Mouse (Mus musculus): Measurements from ENCODE around the gene Dll4. TPM values are rescaled to one million over a fixed set of nuclear protein-coding genes. Genes with fewer than 3 reads are reported as not detected.

Dll4 gene
- polyA plus RNA-seq, 1 experiment from 2014 or later, result 14.1 TPM

GRCm38 (mm10) chr2:119320571-119320970 is 5.0 kb upstream of the Dll4 start:
- Histone ChIP-seq H3K4me2 (ENCODE audit: low read depth, low read length) (no peak overlapping the region), H3K4me3 (ENCODE audit: low read length) (no peak overlapping the region), H3K27ac (ENCODE audit: low read length) (no peak overlapping the region), H3K9me3 (replicated peaks; ENCODE audit: control insufficient read depth, low read length) (no peaks in the 10 kb centered on the region; the same call in 1 of the 2 replicates), H3K36me3 (ENCODE audit: control insufficient read depth, insufficient read depth) (no peaks in the 10 kb centered on the region), H3K27me3 (ENCODE audit: control insufficient read depth, insufficient read depth, low read length) (peaks cover 52% of the 10 kb centered on the region), H3K4me1 (ENCODE audit: control insufficient read depth, insufficient read depth, low read length) (peaks cover 34% of the 10 kb centered on the region), H3K9ac (ENCODE audit: low read length) (no peak overlapping the region)
- no peak for ATAC-seq (replicated peaks; ENCODE audit: extremely low read depth, insufficient read depth, low FRiP score)
- 41% methylated on average over 8 of the region's 8 CpGs for WGBS

- Histone ChIP-seq H3K4me1 (ENCODE audit: control insufficient read depth, insufficient read depth, low read length) (peaks cover 34% of the 10 kb centered on the region), H3K4me3 (ENCODE audit: low read length) (peak overlapping the region; percentile 51), H3K27ac (ENCODE audit: low read length) (0 out of 2 replicates have a peak overlapping the region, but pooled peaks have one; percentile 15), H3K9ac (ENCODE audit: low read length) (peak overlapping the region; percentile 57), H3K9me3 (replicated peaks; ENCODE audit: control insufficient read depth, low read length) (no peaks in the 10 kb centered on the region), H3K36me3 (ENCODE audit: control insufficient read depth, insufficient read depth) (no peaks in the 10 kb centered on the region), H3K4me2 (ENCODE audit: low read depth, low read length) (peak overlapping the region; percentile 74), H3K27me3 (ENCODE audit: control insufficient read depth, insufficient read depth, low read length) (peaks cover 56% of the 10 kb centered on the region)
- no peak for ATAC-seq (replicated peaks; ENCODE audit: extremely low read depth, insufficient read depth, low FRiP score)
- WGBS, result 7% methylated on average over 48 of the region's 48 CpGs
These were observed 3.6 kb upstream of the Dll4 start for GRCm38 (mm10) chr2:119321771-119322586.

GRCm38 (mm10) chr2:119322587-119323300 is 2.8 kb upstream of the Dll4 start:
- peak overlapping the region; percentile 57 for H3K9ac ChIP-seq (ENCODE audit: low read length)
- peak overlapping the region; percentile 51 for H3K4me3 ChIP-seq (ENCODE audit: low read length)
- H3K36me3 ChIP-seq (ENCODE audit: control insufficient read depth, insufficient read depth), result no peaks in the 10 kb centered on the region
- peak overlapping the region; percentile 74 for H3K4me2 ChIP-seq (ENCODE audit: low read depth, low read length)
- 0 out of 2 replicates have a peak overlapping the region, but pooled peaks have one; percentile 18 for H3K27ac ChIP-seq (ENCODE audit: low read length)
- no peaks in the 10 kb centered on the region for H3K9me3 ChIP-seq (replicated peaks; ENCODE audit: control insufficient read depth, low read length)
- 14% methylated on average over 39 of the region's 39 CpGs for WGBS
- H3K4me1 ChIP-seq (ENCODE audit: control insufficient read depth, insufficient read depth, low read length), result peaks cover 34% of the 10 kb centered on the region
- peaks cover 62% of the 10 kb centered on the region for H3K27me3 ChIP-seq (ENCODE audit: control insufficient read depth, insufficient read depth, low read length)
- peak; percentile 23; the same call in 1 of the 2 replicates for ATAC-seq (replicated peaks; ENCODE audit: extremely low read depth, insufficient read depth, low FRiP score)

- Histone ChIP-seq H3K4me2 (ENCODE audit: low read depth, low read length) (peak overlapping the region; percentile 85), H3K9me3 (replicated peaks; ENCODE audit: control insufficient read depth, low read length) (no peaks in the 10 kb centered on the region), H3K27ac (ENCODE audit: low read length) (peak overlapping the region; percentile 38; the same call in 1 of the 2 replicates), H3K4me1 (ENCODE audit: control insufficient read depth, insufficient read depth, low read length) (peaks cover 34% of the 10 kb centered on the region), H3K27me3 (ENCODE audit: control insufficient read depth, insufficient read depth, low read length) (peaks cover 75% of the 10 kb centered on the region), H3K9ac (ENCODE audit: low read length) (peak overlapping the region; percentile 56), H3K36me3 (ENCODE audit: control insufficient read depth, insufficient read depth) (no peaks in the 10 kb centered on the region), H3K4me3 (ENCODE audit: low read length) (peak overlapping the region; percentile 65)
- no peak for ATAC-seq (replicated peaks; ENCODE audit: extremely low read depth, insufficient read depth, low FRiP score)
- WGBS, result 8% methylated on average over 32 of the region's 32 CpGs
These were observed 1.6 kb upstream of the Dll4 start for GRCm38 (mm10) chr2:119323866-119324575.

- peak; percentile 34; the same call in 1 of the 2 replicates for ATAC-seq (replicated peaks; ENCODE audit: extremely low read depth, insufficient read depth, low FRiP score)
- Histone ChIP-seq H3K4me2 (ENCODE audit: low read depth, low read length) (peak overlapping the region; percentile 85), H3K4me3 (ENCODE audit: low read length) (peak overlapping the region; percentile 65), H3K27me3 (ENCODE audit: control insufficient read depth, insufficient read depth, low read length) (peaks cover 78% of the 10 kb centered on the region), H3K9ac (ENCODE audit: low read length) (peak overlapping the region; percentile 56), H3K36me3 (ENCODE audit: control insufficient read depth, insufficient read depth) (no peaks in the 10 kb centered on the region), H3K9me3 (replicated peaks; ENCODE audit: control insufficient read depth, low read length) (no peaks in the 10 kb centered on the region), H3K4me1 (ENCODE audit: control insufficient read depth, insufficient read depth, low read length) (peaks cover 34% of the 10 kb centered on the region), H3K27ac (ENCODE audit: low read length) (peak overlapping the region; percentile 41)
- WGBS, result under 1% methylated on average over 32 of the region's 32 CpGs
These were observed 837 bp upstream of the Dll4 start for GRCm38 (mm10) chr2:119324576-119325318.

- peaks cover 26% of the 10 kb centered on the region for H3K4me1 ChIP-seq (ENCODE audit: control insufficient read depth, insufficient read depth, low read length)
- H3K27ac ChIP-seq (ENCODE audit: low read length), result peak overlapping the region; percentile 61
- under 1% methylated on average over 60 of the region's 61 CpGs for whole genome bisulfite sequencing
- H3K4me3 ChIP-seq (ENCODE audit: low read length), result peak overlapping the region; percentile 65
- H3K9me3 ChIP-seq (replicated peaks; ENCODE audit: control insufficient read depth, low read length), result no peaks in the 10 kb centered on the region
- no peaks in the 10 kb centered on the region for H3K36me3 ChIP-seq (ENCODE audit: control insufficient read depth, insufficient read depth)
- no peak for ATAC-seq (replicated peaks; ENCODE audit: extremely low read depth, insufficient read depth, low FRiP score)
- peak overlapping the region; percentile 77 for H3K9ac ChIP-seq (ENCODE audit: low read length)
- H3K4me2 ChIP-seq (ENCODE audit: low read depth, low read length), result peak overlapping the region; percentile 85
- peaks cover 70% of the 10 kb centered on the region for H3K27me3 ChIP-seq (ENCODE audit: control insufficient read depth, insufficient read depth, low read length)
These were observed 847 bp downstream of the Dll4 start for GRCm38 (mm10) chr2:119326161-119327101.

GRCm38 (mm10) chr2:119327102-119327480 is 1.5 kb downstream of the Dll4 start:
- H3K36me3 ChIP-seq (ENCODE audit: control insufficient read depth, insufficient read depth), result no peaks in the 10 kb centered on the region
- peak overlapping the region; percentile 61 for H3K27ac ChIP-seq (ENCODE audit: low read length)
- H3K9me3 ChIP-seq (replicated peaks; ENCODE audit: control insufficient read depth, low read length), result no peaks in the 10 kb centered on the region
- peak overlapping the region; percentile 65 for H3K4me3 ChIP-seq (ENCODE audit: low read length)
- WGBS, result under 1% methylated on average over 30 of the region's 30 CpGs
- no peak; the same call in 1 of the 2 replicates for ATAC-seq (replicated peaks; ENCODE audit: extremely low read depth, insufficient read depth, low FRiP score)
- peak overlapping the region; percentile 77 for H3K9ac ChIP-seq (ENCODE audit: low read length)
- H3K27me3 ChIP-seq (ENCODE audit: control insufficient read depth, insufficient read depth, low read length), result peaks cover 70% of the 10 kb centered on the region
- peaks cover 22% of the 10 kb centered on the region for H3K4me1 ChIP-seq (ENCODE audit: control insufficient read depth, insufficient read depth, low read length)
- H3K4me2 ChIP-seq (ENCODE audit: low read depth, low read length), result peak overlapping the region; percentile 85

Measured in heart, embryonic 16.5 days (tissue).